In the genomic region with DNA sequence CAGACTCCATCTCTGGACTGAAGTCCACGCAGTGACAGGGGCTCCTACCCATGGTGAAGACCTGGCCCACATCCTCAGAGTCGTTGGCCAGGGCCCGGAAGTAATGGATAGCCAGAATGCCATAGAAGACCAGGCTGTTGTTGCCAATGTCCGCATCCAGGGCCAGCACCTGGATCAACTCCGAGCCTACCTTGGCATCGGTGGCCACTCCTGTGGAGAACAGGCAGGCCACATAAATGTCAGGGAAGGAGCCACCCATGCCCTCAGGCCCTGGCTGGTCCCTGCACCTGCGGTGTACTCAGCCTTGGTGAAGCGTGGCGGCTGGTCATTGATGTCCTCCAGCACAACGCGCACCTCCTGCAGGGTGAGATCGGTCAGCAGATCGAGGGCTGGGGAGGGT, we compare ENCODE assay signal across 18 mouse cellular contexts.
"Had no signal": no experiment of that assay in that cellular context is flagged by ENCODE, and none has a peak within 500 bp of the region (broad histone marks: within the 10 kb centered on the region; RNA-seq: fewer than 3 reads in every experiment).

No protein-coding gene starts in this region.

- H3K27me3 ChIP-seq: liver, embryonic 13.5 days; midbrain, embryonic 12.5 days; midbrain, embryonic 15.5 days; neural tube, embryonic 12.5 days; neural tube, embryonic 15.5 days; stomach, embryonic 15.5 days had no signal

- H3K9ac ChIP-seq: liver, embryonic 13.5 days; midbrain, embryonic 12.5 days; midbrain, embryonic 15.5 days; neural tube, embryonic 12.5 days; neural tube, embryonic 15.5 days; stomach, embryonic 15.5 days had no signal

- ATAC-seq: midbrain, embryonic 15.5 days had no signal

- H3K27ac ChIP-seq: layer of hippocampus, adult 2 months; liver, embryonic 13.5 days; midbrain, embryonic 12.5 days; midbrain, embryonic 15.5 days; neural tube, embryonic 12.5 days; neural tube, embryonic 15.5 days; stomach, embryonic 15.5 days had no signal

- H3K4me2 ChIP-seq: liver, embryonic 13.5 days; midbrain, embryonic 12.5 days; midbrain, embryonic 15.5 days; neural tube, embryonic 12.5 days; neural tube, embryonic 15.5 days; stomach, embryonic 15.5 days had no signal

- DNase-seq: kidney, adult 9 months; kidney, postnatal 25 days; layer of hippocampus, adult 9-11 months; liver, embryonic 13.5 days; lung, adult 2 months; lung, postnatal 14 days; lung, postnatal 4 days; right cerebral cortex, adult 18-20 months; right cerebral cortex, postnatal 14 days; spleen, adult 18-20 months; thymus, adult 18-20 months; thymus, postnatal 4 days had no signal

- H3K4me3 ChIP-seq: layer of hippocampus, adult 2 months; liver, embryonic 13.5 days; midbrain, embryonic 12.5 days; midbrain, embryonic 15.5 days; neural tube, embryonic 12.5 days; neural tube, embryonic 15.5 days; stomach, embryonic 15.5 days had no signal

- H3K36me3 ChIP-seq: liver, embryonic 13.5 days; midbrain, embryonic 12.5 days; midbrain, embryonic 15.5 days; neural tube, embryonic 12.5 days; neural tube, embryonic 15.5 days; stomach, embryonic 15.5 days had no signal

- H3K4me1 ChIP-seq: liver, embryonic 13.5 days; midbrain, embryonic 12.5 days; midbrain, embryonic 15.5 days; neural tube, embryonic 12.5 days; neural tube, embryonic 15.5 days; stomach, embryonic 15.5 days had no signal

- H3K9me3 ChIP-seq: liver, embryonic 13.5 days; midbrain, embryonic 12.5 days; midbrain, embryonic 15.5 days; neural tube, embryonic 12.5 days; neural tube, embryonic 15.5 days; stomach, embryonic 15.5 days had no signal
